In the genomic region with DNA sequence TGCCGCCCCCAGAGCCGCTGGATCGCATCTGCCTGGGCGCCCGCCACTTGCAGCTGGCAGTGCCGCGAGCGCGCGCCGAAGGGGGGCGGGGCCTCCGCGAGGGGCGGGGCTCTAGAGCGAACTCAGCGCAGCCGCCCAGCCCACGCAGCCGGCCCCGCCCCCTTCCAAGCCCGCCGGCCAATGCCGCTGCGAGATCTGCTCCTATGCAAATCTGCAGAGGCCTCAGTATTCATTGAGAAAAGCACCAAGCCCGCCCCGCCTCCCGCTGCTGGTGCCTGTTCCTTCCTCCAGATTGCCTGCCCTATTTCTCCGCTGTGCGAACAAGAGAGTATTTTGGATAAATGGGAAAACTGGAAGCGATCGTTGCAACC, we compare ENCODE assay signal across 8 mouse cellular contexts. TPM values are rescaled to one million over a fixed set of nuclear protein-coding genes. Genes with fewer than 3 reads are reported as not detected.
DNase-seq lines count a peak whose midpoint lies in the region; ATAC-seq lines count a peak whose summit lies in the region.

A gene (minus strand): TSS at position 18 of the 371 bp plus-strand sequence.

- no peaks in the 10 kb centered on the region for H3K9me3 ChIP-seq in intestine, embryonic 15.5 days
- peaks cover 15% of the 10 kb centered on the region; the same call in 1 of the 2 replicates for H3K9me3 ChIP-seq in megakaryocyte, embryonic 14.5 days

- intact Hi-C loops in left cerebral cortex, postnatal 10 days (cut with DNase I), result loop anchor here (2.0 to 10.0 kb wide), 4 partner anchors 178 to 947 kb away; no protein-coding TSS in a partner anchor

- H3K9ac ChIP-seq in intestine, embryonic 15.5 days, result no peak within 1 kb of the TSS

- peaks cover 16% of the 10 kb centered on the region for H3K4me1 ChIP-seq in intestine, embryonic 15.5 days (replicated peaks)
- H3K4me1 ChIP-seq in megakaryocyte, embryonic 14.5 days, result peaks cover 19% of the 10 kb centered on the region

- peak; percentile 97 for ATAC-seq in intestine, embryonic 15.5 days

- 0% methylated on average over 32 of the region's 32 CpGs for WGBS in intestine, embryonic 15.5 days

- peak within 1 kb of the TSS; percentile 89 for H3K4me2 ChIP-seq in intestine, embryonic 15.5 days (replicated peaks)

- DNase-seq in adrenal gland, adult (ENCODE audit: inconsistent age in 2 of 2, low spot score in 1 of 2), result peak; percentile 75 to 82
- peak; percentile 95 for DNase-seq in embryo, embryonic 10.5 days (ENCODE audit: low spot score)
- peak; percentile 54 to 79 for DNase-seq in gastrocnemius, postnatal 4 days (ENCODE audit: low spot score in 2 of 2)
- peak; percentile 90 to 94 for DNase-seq in left cerebral cortex, postnatal 10 days (ENCODE audit: extremely low spot score in 1 of 2, low spot score in 2 of 2)
- peak; percentile 96 for DNase-seq in right cerebral cortex, postnatal 10 days (ENCODE audit: low spot score in 2 of 2)
- peak; percentile 89 for DNase-seq in urinary bladder, postnatal 14 days (ENCODE audit: low spot score)

- H3K36me3 ChIP-seq in intestine, embryonic 15.5 days, result no peaks in the 10 kb centered on the region
- H3K36me3 ChIP-seq in megakaryocyte, embryonic 14.5 days (replicated peaks; ENCODE audit: low read length), result no peaks in the 10 kb centered on the region

- H3K4me3 ChIP-seq in intestine, embryonic 15.5 days (replicated peaks), result peak within 1 kb of the TSS; percentile 48
- H3K4me3 ChIP-seq in megakaryocyte, embryonic 14.5 days (replicated peaks), result peak within 1 kb of the TSS; percentile 75

- H3K27me3 ChIP-seq in intestine, embryonic 15.5 days (replicated peaks), result peaks cover 26% of the 10 kb centered on the region
- peaks cover 32% of the 10 kb centered on the region for H3K27me3 ChIP-seq in megakaryocyte, embryonic 14.5 days (replicated peaks)

- H3K27ac ChIP-seq in intestine, embryonic 15.5 days, result no peak within 1 kb of the TSS

RNA-seq across cellular contexts. Expression of the gene that starts here (rescaled TPM):
- under 1 TPM; 0.37 to 0.47 TPM for total RNA-seq in gastrocnemius, postnatal 4 days (2021)
- 0.78 and 0.91 TPM in 2 replicates for polyA plus RNA-seq in intestine, embryonic 15.5 days (2015; fragmentation: Nextera tagmentation; extraction: Ambion mirVana)
- total RNA-seq in left cerebral cortex, postnatal 10 days (2021), result 1 to 10 TPM; 8.3 to 9.1 TPM
- not detected in 2 replicates for polyA plus RNA-seq in megakaryocyte, embryonic 14.5 days (2012; ENCODE audit: insufficient read depth, low replicate concordance)

Comparison
In these comparisons a context has a peak if more than half of its experiments do, and no peak if none do; other contexts are left out.
1. RNA of the gene that starts here (total RNA-seq): 8.3 to 9.1 TPM in left cerebral cortex, postnatal 10 days; 0.37 to 0.47 TPM in gastrocnemius, postnatal 4 days; every median in the first group is over 4 times any median in the second.
2. Peak in DNase-seq in gastrocnemius, postnatal 4 days; RNA of the gene not detected or under 1 TPM.
3. Peak in ATAC-seq, H3K4me3 ChIP-seq and H3K4me2 ChIP-seq in intestine, embryonic 15.5 days; RNA of the gene not detected or under 1 TPM.
4. Peak in every context shown above with its lines, with median percentiles within 50 percentile points of each other: DNase-seq.